Mouse (Mus musculus) layer of hippocampus, adult 2 months (tissue): ENCODE data around the gene Bloc1s1. TPM values are rescaled to one million over a fixed set of nuclear protein-coding genes. Genes with fewer than 3 reads are reported as not detected.

Experiments used
- DNase-seq, 2 experiments: peaks; one replicate each; pipeline ENCODE4 v3.0.0; 2022; ENCODE audit warnings: low spot score in 2 of 2
- H3K27ac ChIP-seq: fragments of 200-600 bp; 2 replicates; pipeline ENCODE4 v1.8.1; 2022
- H3K4me3 ChIP-seq: fragments of 200-600 bp; 2 replicates; pipeline ENCODE4 v1.8.1; 2022; ENCODE audit warnings: mild to moderate bottlenecking
- CTCF ChIP-seq: fragments of 200-600 bp; conservative IDR thresholded peaks from 2 replicates; pipeline ENCODE4 v1.8.1; 2022; ENCODE audit warnings: antibody characterized with exemption, mild to moderate bottlenecking, moderate library complexity
- total RNA-seq, 2 experiments: library from RNA; stranded (reverse); gene quantifications; 2 replicates each; pipeline ENCODE4 v1.2.3; 2021

Bloc1s1 gene
- total RNA-seq, 2 experiments from 2014 or later: 88.5 to 102 TPM

DNA sequence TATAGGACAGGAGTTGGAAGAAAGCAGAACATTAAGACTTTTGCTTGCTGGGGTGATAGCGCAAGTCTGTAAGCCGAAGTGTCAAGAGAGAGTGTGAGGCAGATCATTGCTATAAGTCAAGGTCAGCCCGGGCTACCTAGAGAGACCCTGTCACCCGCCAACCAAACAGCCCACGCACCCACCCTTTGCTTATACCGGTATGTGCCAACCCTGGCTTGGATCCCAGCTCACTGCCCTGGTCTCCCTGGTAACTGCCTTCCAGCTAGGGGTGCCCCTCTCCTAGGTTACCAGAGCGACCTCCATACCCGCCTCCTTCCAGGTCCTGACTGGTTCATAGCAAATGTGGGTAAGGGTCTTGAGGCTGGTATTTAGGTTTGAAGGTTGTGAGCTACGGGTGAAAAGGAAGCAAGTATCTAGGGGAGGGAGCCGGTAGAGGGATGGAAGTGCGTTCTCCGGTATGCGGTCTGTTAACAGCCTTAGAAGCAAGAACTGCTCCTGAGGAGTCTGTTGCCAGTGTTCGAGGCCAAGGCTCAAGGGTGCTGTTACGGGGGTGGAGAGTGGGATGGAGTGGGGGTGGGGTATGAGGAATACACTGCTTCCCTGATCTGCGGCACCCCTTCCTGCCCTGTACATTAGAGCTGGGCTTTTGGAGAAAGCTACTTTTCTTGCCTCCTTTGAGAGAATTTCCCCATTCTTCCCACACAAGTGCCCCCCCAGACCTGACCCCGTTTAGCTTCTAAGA, 27.7 kb downstream of the Bloc1s1 start:
- peak overlapping the region; percentile 34 for H3K4me3 ChIP-seq

DNA sequence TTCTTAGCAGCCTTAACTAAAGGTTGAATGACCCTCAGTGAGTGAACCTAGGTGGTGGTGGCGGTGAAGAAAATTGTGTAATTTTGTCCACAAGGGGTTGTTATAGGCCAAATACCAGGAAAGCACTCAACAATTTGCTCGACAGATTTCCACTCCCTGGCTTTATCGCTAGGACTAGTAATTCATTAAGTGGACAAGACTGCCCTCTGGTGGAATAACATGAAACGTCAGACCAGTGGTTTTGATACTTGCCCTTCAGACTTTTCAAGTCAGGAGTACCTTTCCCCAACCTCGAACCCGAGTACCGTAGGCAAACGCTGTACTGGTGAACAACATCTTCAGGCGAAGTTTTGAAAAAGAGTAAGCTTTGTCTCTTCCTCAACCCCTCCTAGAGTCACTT, 28.4 kb downstream of the Bloc1s1 start:
- Histone ChIP-seq H3K27ac (peak overlapping the region; percentile 85), H3K4me3 (peak overlapping the region; percentile 34)
- DNase-seq: peak; percentile 78 to 87
- peak; percentile 88 for TF ChIP-seq CTCF

More for the DNA sequence above, 27.7 kb downstream of the Bloc1s1 start:
- DNase-seq: peak; percentile 68 to 69
- no peak for TF ChIP-seq CTCF
- peak overlapping the region; percentile 85 for H3K27ac ChIP-seq

DNA sequence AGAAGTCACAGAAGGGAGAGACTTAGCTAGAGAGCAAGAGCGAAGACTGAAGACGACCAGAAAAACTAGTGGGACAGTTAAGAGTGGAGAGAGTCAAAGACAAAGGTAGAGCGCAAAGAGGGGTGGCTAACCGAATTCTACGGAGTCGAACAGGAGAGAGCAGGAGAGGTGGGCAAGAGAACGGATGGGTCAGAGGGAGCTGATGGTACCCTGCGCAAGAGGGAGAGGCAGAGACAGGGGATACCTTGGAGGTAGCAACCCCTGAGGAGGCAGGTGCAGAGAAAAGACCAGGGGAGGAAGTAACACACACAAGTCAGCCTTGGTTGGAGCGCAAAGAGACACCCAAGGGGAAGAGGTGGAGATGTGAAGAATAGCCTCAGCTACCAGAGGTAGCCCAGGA, 31.6 kb downstream of the Bloc1s1 start:
- no peak for DNase-seq
- Histone ChIP-seq H3K4me3 (peak overlapping the region; percentile 79), H3K27ac (peak overlapping the region; percentile 72; the same call in 1 of the 2 replicates)
- no peak for TF ChIP-seq CTCF

DNA sequence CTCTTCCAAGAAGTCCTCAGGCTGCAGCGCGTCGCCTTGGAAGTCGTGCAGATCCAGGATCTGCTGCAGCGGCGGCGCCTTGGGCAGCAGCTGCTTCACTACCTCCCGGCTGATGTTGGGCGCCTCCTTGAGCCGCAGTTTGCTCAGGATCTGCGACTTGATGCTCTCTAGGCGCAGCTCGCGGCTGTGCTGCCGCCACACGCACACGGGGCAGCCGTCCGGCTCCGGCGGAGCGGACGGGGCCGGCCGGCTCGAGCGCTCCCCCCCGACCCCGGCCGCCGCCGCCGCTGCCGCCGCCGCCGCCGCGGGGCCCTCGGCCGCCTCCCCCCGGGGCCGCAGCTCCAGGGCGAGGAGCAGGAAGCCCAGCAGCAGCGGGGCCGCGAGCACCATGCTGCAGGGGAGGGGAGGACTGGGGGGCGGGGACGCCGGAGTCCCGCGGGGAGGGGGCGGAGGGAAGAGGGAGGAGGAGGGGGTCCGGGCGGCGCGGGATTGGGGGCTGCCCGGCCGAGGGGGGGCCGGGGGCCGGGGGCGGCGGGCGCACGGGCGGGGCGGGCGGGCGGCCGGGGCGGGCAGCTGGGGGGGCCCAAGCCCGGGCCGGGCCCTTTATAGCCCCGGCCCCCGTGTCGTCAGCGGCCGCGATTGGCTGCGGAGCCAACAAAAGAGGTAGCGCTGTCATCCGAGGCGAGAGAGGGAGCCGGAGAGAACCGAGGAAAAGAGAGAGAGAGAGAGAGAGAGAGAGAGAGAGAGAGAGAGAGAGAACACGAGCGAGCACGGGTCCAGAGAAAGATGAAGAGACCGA, 32.3 kb downstream of the Bloc1s1 start, which contains the start of gene Gdf11:
Gene Gdf11, minus strand, starts transcription at position 423 of the 799 bp plus-strand sequence.
- Histone ChIP-seq H3K27ac (peak within 1 kb of the TSS; percentile 77), H3K4me3 (peak within 1 kb of the TSS; percentile 79)
- no peak for TF ChIP-seq CTCF
- peak; percentile 53 to 63 for DNase-seq

- Histone ChIP-seq H3K4me3 (peak overlapping the region; percentile 79), H3K27ac (peak overlapping the region; percentile 77)
- TF ChIP-seq CTCF: no peak
- DNase-seq: no peak
These were observed 33.2 kb downstream of the Bloc1s1 start for GRCm38 (mm10) chr10:128890383-128891295.

DNA sequence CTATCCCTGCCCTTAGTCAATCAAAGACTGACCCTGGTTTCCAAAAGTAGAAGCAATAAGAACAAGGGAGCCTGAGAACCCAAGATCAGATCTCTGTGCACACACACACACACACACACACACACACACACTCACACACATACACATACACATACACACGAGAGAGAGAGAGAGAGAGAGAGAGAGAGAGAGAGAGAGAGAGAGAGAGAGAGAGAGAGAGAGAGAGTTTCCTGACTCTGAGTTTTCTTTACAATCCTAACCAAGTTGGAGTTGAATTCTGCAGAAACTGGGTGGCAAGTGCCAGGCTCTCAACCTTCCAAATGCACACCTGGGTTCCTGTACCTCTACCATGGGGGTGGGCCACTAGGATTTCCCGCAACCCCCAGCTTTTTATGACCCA, 34.0 kb downstream of the Bloc1s1 start:
- DNase-seq: no peak
- Histone ChIP-seq H3K27ac (peak overlapping the region; percentile 77; the same call in 1 of the 2 replicates), H3K4me3 (peak overlapping the region; percentile 79; the same call in 1 of the 2 replicates)
- TF ChIP-seq CTCF: no peak

GRCm38 (mm10) chr10:128888941-128889827, 34.7 kb downstream of the Bloc1s1 start:
- TF ChIP-seq CTCF: no peak
- no peak for DNase-seq
- peak overlapping the region; percentile 40 for H3K4me3 ChIP-seq
- H3K27ac ChIP-seq: peak overlapping the region; percentile 68; the same call in 1 of the 2 replicates

- no peak for TF ChIP-seq CTCF
- H3K27ac ChIP-seq: no peak overlapping the region
- DNase-seq: no peak
- no peak overlapping the region for H3K4me3 ChIP-seq
These were observed 41.8 kb downstream of the Bloc1s1 start for GRCm38 (mm10) chr10:128882067-128882466.

- no peak for DNase-seq
- no peak for TF ChIP-seq CTCF
These were observed 45.0 kb downstream of the Bloc1s1 start for GRCm38 (mm10) chr10:128878811-128879210.

DNA sequence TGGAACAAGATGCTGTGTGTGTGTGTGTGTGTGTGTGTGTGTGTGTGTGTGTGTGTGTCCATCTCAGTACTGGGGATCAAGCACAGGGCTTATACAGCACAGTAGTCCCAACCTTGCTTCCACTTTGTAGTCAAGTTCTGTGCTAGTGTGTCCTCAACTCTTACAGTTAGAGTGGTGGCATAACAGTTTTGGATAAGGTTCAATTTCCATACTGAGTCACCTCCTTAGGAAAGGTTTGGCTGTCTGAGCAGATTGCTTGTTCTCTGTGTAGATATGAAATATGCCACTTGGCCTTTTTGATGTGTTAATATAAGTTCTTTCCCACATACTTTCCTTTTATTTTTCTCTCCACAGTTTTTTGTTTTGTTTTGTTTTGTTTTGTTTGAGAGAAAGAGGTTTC, 45.5 kb downstream of the Bloc1s1 start:
- no peak for TF ChIP-seq CTCF
- DNase-seq: no peak
- no peak overlapping the region for H3K4me3 ChIP-seq
- H3K27ac ChIP-seq: no peak overlapping the region

More at GRCm38 (mm10) chr10:128878811-128879210, 45.0 kb downstream of the Bloc1s1 start:
- Histone ChIP-seq H3K4me3 (no peak overlapping the region), H3K27ac (no peak overlapping the region)

GRCm38 (mm10) chr10:128870341-128870740, 53.5 kb downstream of the Bloc1s1 start:
- Histone ChIP-seq H3K27ac (no peak overlapping the region), H3K4me3 (no peak overlapping the region)
- no peak for DNase-seq
- TF ChIP-seq CTCF: no peak

Other genes with a start within 250 kb of the Bloc1s1 start
- gene Suox, start 250.0 kb downstream of the Bloc1s1 start, total RNA-seq: 10 to 100 TPM; 12.5 to 12.6 TPM
- 100 to 1,000 TPM; 126 to 134 TPM for gene Rab5b, start 227.8 kb downstream of the Bloc1s1 start, total RNA-seq
- gene Pmel, start 219.8 kb downstream of the Bloc1s1 start, total RNA-seq: under 1 TPM; 0.33 to 0.34 TPM
- 1 to 10 TPM; 2.0 to 3.0 TPM for gene Cdk2, start 219.0 kb downstream of the Bloc1s1 start, total RNA-seq
- 10 to 100 TPM; 11.4 to 11.5 TPM for gene Dgka, start 179.2 kb downstream of the Bloc1s1 start, total RNA-seq
- 10 to 100 TPM; 22.0 to 30.6 TPM for gene Pym1, start 176.1 kb downstream of the Bloc1s1 start, total RNA-seq
- under 1 TPM; 0.61 to 0.84 TPM for gene Mmp19, start 133.1 kb downstream of the Bloc1s1 start, total RNA-seq
- gene Dnajc14, start 120.0 kb downstream of the Bloc1s1 start, total RNA-seq: 10 to 100 TPM; 65.5 to 73.3 TPM
- gene Tmem198b, start 119.7 kb downstream of the Bloc1s1 start, total RNA-seq: 10 to 100 TPM in 1 of 2 experiments, 1 to 10 TPM in 1; 9.4 to 10.9 TPM
- gene Sarnp, start 106.7 kb downstream of the Bloc1s1 start, total RNA-seq: 10 to 100 TPM; 39.3 to 42.2 TPM
- 1 to 10 TPM; 6.7 to 8.4 TPM for gene Ormdl2, start 102.4 kb downstream of the Bloc1s1 start, total RNA-seq
- gene Gdf11, start 32.3 kb downstream of the Bloc1s1 start, total RNA-seq: 10 to 100 TPM; 20.5 to 21.9 TPM
- gene Cd63, start 23.0 kb downstream of the Bloc1s1 start, total RNA-seq: 10 to 100 TPM; 71.0 to 81.9 TPM
- gene Rdh5, start 1.1 kb downstream of the Bloc1s1 start, total RNA-seq: 1 to 10 TPM; 4.3 to 8.4 TPM
- gene Itga7, start 9.8 kb upstream of the Bloc1s1 start, total RNA-seq: 10 to 100 TPM; 39.5 to 42.9 TPM
- gene Mettl7b, start 37.0 kb upstream of the Bloc1s1 start, total RNA-seq: not detected
- gene Olfr9, start 65.4 kb upstream of the Bloc1s1 start, total RNA-seq: not detected
- gene Olfr763, start 86.8 kb upstream of the Bloc1s1 start, total RNA-seq: not detected
- gene Olfr764-ps1, start 115.9 kb upstream of the Bloc1s1 start, total RNA-seq: not detected
- not detected for gene Olfr765, start 126.0 kb upstream of the Bloc1s1 start, total RNA-seq
- gene Olfr766-ps1, start 144.9 kb upstream of the Bloc1s1 start, total RNA-seq: not detected
- not detected for gene Olfr767, start 158.9 kb upstream of the Bloc1s1 start, total RNA-seq
- gene Olfr768, start 175.3 kb upstream of the Bloc1s1 start, total RNA-seq: not detected
- gene Olfr769, start 193.8 kb upstream of the Bloc1s1 start, total RNA-seq: not detected
- gene Olfr770, start 215.0 kb upstream of the Bloc1s1 start, total RNA-seq: not detected
- gene Olfr771, start 240.7 kb upstream of the Bloc1s1 start, total RNA-seq: not detected